In genomic region chr2:135764706-135765105, GRCm38 (mm10) we compare ENCODE assay signal across 11 mouse cellular contexts.
DNase-seq lines count a peak whose midpoint lies in the region; ATAC-seq and TF ChIP-seq lines count a peak whose summit lies in the region.
"Had no signal": no experiment of that assay in that cellular context is flagged by ENCODE, and none has a peak within 500 bp of the region (broad histone marks: within the 10 kb centered on the region; RNA-seq: fewer than 3 reads in every experiment).

No protein-coding gene starts in this region.

- no peaks in the 10 kb centered on the region for H3K27me3 ChIP-seq in forebrain, embryonic 12.5 days
- no peaks in the 10 kb centered on the region for H3K27me3 ChIP-seq in forebrain, postnatal 0 days (ENCODE audit: insufficient read depth, low read length)
- H3K27me3 ChIP-seq in hindbrain, embryonic 16.5 days (replicated peaks; ENCODE audit: control insufficient read depth, insufficient read depth, low read length), result no peaks in the 10 kb centered on the region
- H3K27me3 ChIP-seq in hindbrain, embryonic 12.5 days, result no peaks in the 10 kb centered on the region
- no peaks in the 10 kb centered on the region for H3K27me3 ChIP-seq in midbrain, embryonic 14.5 days (ENCODE audit: control insufficient read depth, insufficient read depth, low read length)
- H3K27me3 ChIP-seq: kidney, embryonic 15.5 days; liver, embryonic 13.5 days had no signal

- H3K4me3 ChIP-seq in forebrain, embryonic 12.5 days (replicated peaks), result no peak overlapping the region
- no peak overlapping the region for H3K4me3 ChIP-seq in forebrain, postnatal 0 days (ENCODE audit: low read depth, low read length)
- no peak overlapping the region for H3K4me3 ChIP-seq in hindbrain, embryonic 16.5 days (ENCODE audit: low read length)
- H3K4me3 ChIP-seq in hindbrain, embryonic 12.5 days, result no peak overlapping the region
- no peak overlapping the region for H3K4me3 ChIP-seq in midbrain, embryonic 14.5 days (replicated peaks; ENCODE audit: low read depth, low read length)
- H3K4me3 ChIP-seq: kidney, embryonic 15.5 days; liver, embryonic 13.5 days had no signal

- no peak for TF ChIP-seq CTCF in forebrain, postnatal 0 days (IDR thresholded peaks at IDR 0.05; ENCODE audit: low read depth)

- no peak overlapping the region for H3K4me2 ChIP-seq in forebrain, embryonic 12.5 days
- H3K4me2 ChIP-seq in forebrain, postnatal 0 days (ENCODE audit: low read depth), result no peak overlapping the region
- H3K4me2 ChIP-seq in hindbrain, embryonic 16.5 days (ENCODE audit: low read length), result no peak overlapping the region
- no peak overlapping the region for H3K4me2 ChIP-seq in hindbrain, embryonic 12.5 days (replicated peaks)
- no peak overlapping the region for H3K4me2 ChIP-seq in midbrain, embryonic 14.5 days (ENCODE audit: low read length)
- H3K4me2 ChIP-seq: kidney, embryonic 15.5 days; liver, embryonic 13.5 days had no signal

- H3K4me1 ChIP-seq in forebrain, embryonic 12.5 days, result peaks cover 22% of the 10 kb centered on the region
- H3K4me1 ChIP-seq in forebrain, postnatal 0 days (ENCODE audit: insufficient read depth), result no peaks in the 10 kb centered on the region
- H3K4me1 ChIP-seq in hindbrain, embryonic 16.5 days (ENCODE audit: control insufficient read depth, insufficient read depth, low read depth, low read length), result peaks cover 5% of the 10 kb centered on the region; the same call in 1 of the 2 replicates
- H3K4me1 ChIP-seq in hindbrain, embryonic 12.5 days, result peaks cover 15% of the 10 kb centered on the region
- H3K4me1 ChIP-seq in midbrain, embryonic 14.5 days (ENCODE audit: control insufficient read depth, insufficient read depth, low read length), result peaks cover 16% of the 10 kb centered on the region

- WGBS in forebrain, embryonic 12.5 days, result 44% methylated on average over 8 of the region's 8 CpGs
- WGBS in forebrain, postnatal 0 days, result 41% methylated on average over 8 of the region's 8 CpGs
- WGBS in hindbrain, embryonic 16.5 days, result 43% methylated on average over 8 of the region's 8 CpGs
- WGBS in hindbrain, embryonic 12.5 days, result 54% methylated on average over 8 of the region's 8 CpGs
- WGBS in midbrain, embryonic 14.5 days, result 24% methylated on average over 8 of the region's 8 CpGs

- H3K27ac ChIP-seq in forebrain, embryonic 12.5 days, result no peak overlapping the region
- H3K27ac ChIP-seq in forebrain, postnatal 0 days (ENCODE audit: low read depth, low read length), result no peak overlapping the region
- no peak overlapping the region for H3K27ac ChIP-seq in hindbrain, embryonic 16.5 days (ENCODE audit: low read depth, low read length)
- H3K27ac ChIP-seq in hindbrain, embryonic 12.5 days, result no peak overlapping the region; the same call in 1 of the 2 replicates
- no peak overlapping the region for H3K27ac ChIP-seq in midbrain, embryonic 14.5 days (replicated peaks; ENCODE audit: low read depth, low read length)
- H3K27ac ChIP-seq: kidney, embryonic 15.5 days; liver, embryonic 13.5 days had no signal

- no peaks in the 10 kb centered on the region for H3K9me3 ChIP-seq in forebrain, embryonic 12.5 days
- no peaks in the 10 kb centered on the region for H3K9me3 ChIP-seq in forebrain, postnatal 0 days (ENCODE audit: low read length)
- no peaks in the 10 kb centered on the region for H3K9me3 ChIP-seq in hindbrain, embryonic 16.5 days (ENCODE audit: control insufficient read depth, low read length)
- no peaks in the 10 kb centered on the region for H3K9me3 ChIP-seq in hindbrain, embryonic 12.5 days (replicated peaks)
- no peaks in the 10 kb centered on the region for H3K9me3 ChIP-seq in midbrain, embryonic 14.5 days (ENCODE audit: control insufficient read depth, low read length)
- H3K9me3 ChIP-seq: kidney, embryonic 15.5 days; liver, embryonic 13.5 days had no signal

- ATAC-seq in forebrain, embryonic 12.5 days (ENCODE audit: low FRiP score), result 0 out of 2 replicates have a peak, but pooled peaks have one; percentile 53
- no peak for ATAC-seq in forebrain, postnatal 0 days
- peak; percentile 71; the same call in 1 of the 2 replicates for ATAC-seq in hindbrain, embryonic 16.5 days
- ATAC-seq in hindbrain, embryonic 12.5 days (ENCODE audit: low FRiP score), result no peak
- no peak for ATAC-seq in midbrain, embryonic 14.5 days (ENCODE audit: low FRiP score, low TSS enrichment)

- no peak for DNase-seq in forebrain, postnatal 0 days
- peak; percentile 32 for DNase-seq in embryo, embryonic 10.5 days (ENCODE audit: low spot score)
- DNase-seq in midbrain, embryonic 14.5 days, result peak; percentile 39
- no peak for DNase-seq in left cerebral cortex, adult 18-20 months (ENCODE audit: low spot score in 2 of 2)
- DNase-seq in retina, embryonic 14.5 days (ENCODE audit: low spot score), result no peak
- DNase-seq: adrenal gland, postnatal 14 days; liver, embryonic 13.5 days had no signal

- H3K36me3 ChIP-seq in forebrain, embryonic 12.5 days (replicated peaks), result no peaks in the 10 kb centered on the region
- no peaks in the 10 kb centered on the region for H3K36me3 ChIP-seq in forebrain, postnatal 0 days (ENCODE audit: insufficient read depth)
- no peaks in the 10 kb centered on the region for H3K36me3 ChIP-seq in hindbrain, embryonic 16.5 days (ENCODE audit: control insufficient read depth, insufficient read depth, low read length)
- no peaks in the 10 kb centered on the region for H3K36me3 ChIP-seq in hindbrain, embryonic 12.5 days
- no peaks in the 10 kb centered on the region for H3K36me3 ChIP-seq in midbrain, embryonic 14.5 days (ENCODE audit: control insufficient read depth, insufficient read depth, low read length)
- H3K36me3 ChIP-seq: kidney, embryonic 15.5 days; liver, embryonic 13.5 days had no signal

- H3K9ac ChIP-seq in forebrain, embryonic 12.5 days, result no peak overlapping the region
- H3K9ac ChIP-seq in forebrain, postnatal 0 days, result no peak overlapping the region
- no peak overlapping the region for H3K9ac ChIP-seq in hindbrain, embryonic 16.5 days (ENCODE audit: low read depth, low read length)
- H3K9ac ChIP-seq in hindbrain, embryonic 12.5 days, result no peak overlapping the region
- H3K9ac ChIP-seq in midbrain, embryonic 14.5 days (replicated peaks; ENCODE audit: low read length), result no peak overlapping the region
- H3K9ac ChIP-seq: kidney, embryonic 15.5 days; liver, embryonic 13.5 days had no signal

Comparison
In these comparisons a context has a peak if more than half of its experiments do, and no peak if none do; other contexts are left out.
1. ATAC-seq: peak in forebrain, embryonic 12.5 days (single experiment) and hindbrain, embryonic 16.5 days (single experiment); none in forebrain, postnatal 0 days (single experiment), hindbrain, embryonic 12.5 days (single experiment) and midbrain, embryonic 14.5 days (single experiment).
2. DNase-seq: peak in embryo, embryonic 10.5 days (single experiment) and midbrain, embryonic 14.5 days (single experiment); none in forebrain, postnatal 0 days (single experiment), left cerebral cortex, adult 18-20 months (0 of 2) and retina, embryonic 14.5 days (single experiment).